Mouse (Mus musculus) heart, adult 8-10 months (tissue): ENCODE results near the gene Abhd2. TPM values are rescaled to one million over a fixed set of nuclear protein-coding genes. Genes with fewer than 3 reads are reported as not detected.

ENCODE experiments used
- DNase-seq: peaks from one replicate; pipeline ENCODE4 v3.0.0; 2022; ENCODE audit warnings: low spot score
- total RNA-seq, 4 experiments: library from RNA; stranded (reverse); gene quantifications; 2 replicates each; pipeline ENCODE4 v1.2.4; 2022

Gene Abhd2
- total RNA-seq, 4 experiments from 2014 or later: 25.5 to 43.7 (median 29.9) TPM

DNA sequence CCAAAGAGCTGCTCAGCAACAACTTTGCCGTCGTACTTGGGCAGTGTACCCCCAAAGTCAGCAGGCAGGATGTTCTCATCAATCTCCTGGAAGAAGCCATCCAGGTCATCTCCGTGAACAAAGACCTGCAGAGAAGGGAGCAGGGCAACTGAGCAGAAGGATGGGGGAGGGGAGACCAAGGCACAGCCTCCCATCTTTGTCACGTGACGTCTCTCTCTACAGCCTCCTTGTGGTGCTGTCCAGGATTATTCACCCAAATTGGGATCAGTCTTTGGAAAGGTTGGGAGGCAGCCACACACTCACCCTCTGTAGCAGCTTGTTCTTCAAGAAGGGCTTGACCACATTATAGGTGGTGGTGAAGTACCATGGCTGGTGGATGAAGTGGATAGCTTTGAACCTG, 102.6 kb downstream of the Abhd2 start:
- no peak for DNase-seq

DNA sequence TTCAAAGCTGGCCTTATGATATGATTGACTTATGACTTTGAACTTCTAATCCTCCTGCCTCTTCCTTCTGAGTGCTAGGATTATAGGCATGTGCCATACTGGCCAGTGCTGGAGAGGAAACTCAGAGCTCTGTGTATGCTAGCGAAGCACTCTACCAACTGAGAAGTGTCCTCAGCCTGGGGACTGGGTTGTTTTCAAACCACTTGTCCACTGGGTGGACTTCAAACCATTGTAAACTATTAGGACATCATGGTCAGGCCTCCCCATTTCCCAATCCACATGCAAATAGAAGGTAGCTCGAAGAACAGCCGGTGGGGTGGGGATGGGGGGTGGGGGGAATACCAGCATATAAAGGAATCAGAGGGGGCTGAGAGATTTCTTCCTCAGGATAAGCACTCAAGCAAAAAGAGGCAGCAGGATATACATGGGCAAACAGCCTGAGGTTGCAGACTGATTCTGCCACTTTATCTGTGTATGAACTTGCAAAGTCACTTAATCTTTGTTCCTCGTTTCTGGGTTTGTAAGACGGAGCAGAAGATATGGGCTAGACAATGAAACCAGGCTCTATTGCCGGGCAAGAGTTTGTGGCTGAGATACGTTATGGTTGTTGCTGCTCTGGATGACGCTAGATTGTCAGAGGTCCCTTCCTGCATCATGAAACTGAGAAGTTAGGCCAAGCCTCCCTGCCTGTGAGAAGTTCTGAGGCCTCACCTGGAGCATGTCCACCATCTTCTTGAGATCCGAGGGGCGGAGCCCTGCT, 103.7 kb downstream of the Abhd2 start:
- no peak for DNase-seq

DNA sequence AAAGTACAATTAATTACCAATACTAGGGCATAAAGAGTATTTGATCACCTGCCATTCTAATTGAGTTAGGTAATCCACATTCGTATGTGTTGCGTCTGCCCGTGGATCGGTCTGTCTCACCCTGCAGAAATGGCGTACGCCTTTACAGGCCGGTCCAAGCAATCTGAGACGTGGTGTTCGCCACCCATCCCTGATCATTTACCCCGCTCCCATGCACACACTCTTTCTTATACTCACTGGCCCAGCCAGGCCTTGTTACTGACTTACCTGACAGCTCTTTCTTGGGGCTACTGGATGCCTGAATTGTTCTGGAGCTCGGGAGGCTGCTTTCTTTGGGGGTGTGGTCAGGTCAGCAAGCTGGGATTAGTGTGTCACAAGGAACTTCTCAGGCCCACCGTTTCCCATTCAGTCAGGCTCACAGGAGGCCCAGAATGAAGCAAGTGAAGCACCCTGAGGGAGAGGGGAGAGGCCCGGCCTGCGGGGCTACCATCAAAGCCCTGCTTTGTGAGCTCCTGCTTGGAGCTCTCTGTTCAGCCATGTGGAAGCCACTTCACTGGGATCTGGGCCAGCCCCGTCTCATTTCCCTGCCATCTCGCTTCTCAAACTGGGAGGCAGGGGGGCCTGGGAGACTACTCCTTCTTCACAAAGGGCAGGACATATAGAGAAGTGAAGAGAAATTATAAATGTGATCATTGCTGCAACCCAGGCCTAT, 113.6 kb downstream of the Abhd2 start, which contains the start of gene Rlbp1:
Rlbp1 (minus strand) TSS at position 627 of the 712 bp plus-strand sequence.
- no peak for DNase-seq

DNA sequence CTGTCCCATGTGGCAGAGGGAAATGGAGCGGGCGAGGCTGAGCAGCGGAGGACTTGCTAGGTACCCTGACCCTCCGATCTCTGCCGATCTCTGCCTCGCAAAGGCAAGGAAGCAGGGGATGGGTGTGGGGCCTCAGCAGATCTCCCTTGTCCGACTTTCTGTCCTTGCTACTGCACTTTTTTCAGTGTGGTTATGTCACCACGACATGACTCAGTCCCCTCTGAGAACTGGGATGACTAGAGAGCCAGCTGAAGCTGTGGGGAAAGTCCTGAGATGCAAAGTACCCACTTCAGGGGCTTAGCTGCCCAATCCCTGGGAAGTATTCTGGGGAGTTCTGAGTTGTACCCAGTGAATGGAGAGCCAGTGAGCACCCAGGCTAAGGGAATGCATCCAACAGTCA, 114.1 kb downstream of the Abhd2 start:
- no peak for DNase-seq

DNA sequence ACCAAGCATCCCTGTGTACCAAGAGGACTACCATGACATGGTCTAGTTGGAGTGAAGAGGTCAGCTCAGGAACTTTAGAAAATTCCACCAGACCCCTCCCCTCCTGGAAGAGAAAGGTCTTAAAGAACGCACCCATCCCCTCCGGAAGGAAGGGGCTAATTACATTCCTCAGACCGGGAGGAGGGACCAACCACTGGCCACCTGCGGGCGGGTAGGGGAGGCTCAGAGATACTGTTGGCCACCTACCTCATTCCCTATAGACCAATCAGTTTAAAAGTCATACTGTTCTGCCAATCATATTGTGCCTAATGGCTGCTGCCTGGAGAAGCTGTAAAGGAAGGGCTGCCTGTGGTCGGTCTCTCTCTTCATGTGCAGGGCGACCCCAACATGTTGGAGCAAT, 115.0 kb downstream of the Abhd2 start:
- DNase-seq: no peak

DNA sequence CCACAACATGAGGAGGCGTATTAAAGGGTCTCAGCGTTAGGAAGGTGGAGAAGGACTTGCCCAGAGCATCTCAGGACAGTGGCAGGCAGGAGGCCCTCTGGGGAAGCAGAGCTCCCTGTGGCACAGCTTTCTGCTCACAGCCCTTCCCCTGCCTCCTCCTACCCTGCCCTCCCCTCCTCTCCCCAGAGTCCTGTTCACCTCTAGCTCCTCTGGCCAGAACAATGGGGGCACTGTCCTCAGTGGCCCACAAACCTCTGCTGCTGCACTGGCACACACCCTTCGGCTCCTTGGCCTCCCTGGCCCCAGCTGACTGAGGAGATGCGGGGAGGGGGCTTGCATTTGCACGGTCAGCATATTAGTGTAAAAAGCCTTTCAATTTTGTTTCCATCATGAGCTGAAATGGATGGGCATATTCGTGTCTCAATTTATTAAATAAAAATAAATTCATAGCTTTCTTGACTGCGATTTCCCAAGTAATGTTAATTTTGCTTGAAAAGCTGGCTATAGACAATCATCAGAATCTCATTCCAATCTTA, 115.7 kb downstream of the Abhd2 start:
- no peak for DNase-seq

DNA sequence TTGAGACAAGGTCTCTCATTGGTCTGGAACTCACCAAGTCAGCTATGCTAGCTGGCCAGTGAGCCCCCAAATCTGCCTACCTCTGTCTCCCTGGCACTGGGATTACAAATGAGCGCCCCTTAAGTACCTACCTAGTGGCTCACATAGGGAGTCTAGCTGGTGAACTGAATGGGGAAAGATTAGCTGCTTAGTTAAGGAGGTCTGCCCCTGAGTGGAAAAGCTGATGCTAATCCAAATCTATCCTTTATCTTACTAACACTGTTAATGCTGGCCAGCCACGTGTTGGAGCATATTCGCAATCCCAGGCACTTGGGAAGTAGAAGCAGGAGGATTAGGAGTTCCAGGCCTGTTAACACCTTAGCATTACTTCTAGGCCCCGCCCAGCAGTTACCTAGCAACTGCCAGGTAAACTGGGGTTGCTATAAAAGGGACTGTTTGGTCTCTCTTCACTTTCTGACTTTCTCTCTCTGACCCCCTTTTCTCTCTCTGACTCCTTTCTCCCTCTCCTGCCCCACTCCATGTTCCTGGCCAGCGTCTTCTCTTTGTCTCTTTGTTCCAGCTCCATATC, 117.2 kb downstream of the Abhd2 start:
- no peak for DNase-seq

DNA sequence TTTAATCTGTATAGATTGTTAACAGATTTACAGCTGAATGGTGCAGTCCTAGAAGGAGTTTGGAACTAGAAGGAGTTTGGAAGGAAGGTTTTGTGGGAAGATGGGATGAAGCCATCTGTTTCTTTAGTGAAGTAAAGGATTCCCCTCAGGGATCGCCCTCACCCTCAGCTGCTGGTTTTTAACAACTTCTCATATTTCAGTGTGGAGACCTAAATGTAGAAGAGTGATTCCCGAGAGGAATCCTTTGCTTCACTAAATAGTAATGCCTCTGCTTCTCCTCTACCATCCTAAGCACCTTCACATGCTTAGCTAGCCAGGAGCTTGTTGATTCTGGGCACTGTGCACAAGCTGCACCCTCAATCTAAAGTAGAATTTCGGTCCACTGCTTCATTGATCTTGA, 118.5 kb downstream of the Abhd2 start:
- no peak for DNase-seq

DNA sequence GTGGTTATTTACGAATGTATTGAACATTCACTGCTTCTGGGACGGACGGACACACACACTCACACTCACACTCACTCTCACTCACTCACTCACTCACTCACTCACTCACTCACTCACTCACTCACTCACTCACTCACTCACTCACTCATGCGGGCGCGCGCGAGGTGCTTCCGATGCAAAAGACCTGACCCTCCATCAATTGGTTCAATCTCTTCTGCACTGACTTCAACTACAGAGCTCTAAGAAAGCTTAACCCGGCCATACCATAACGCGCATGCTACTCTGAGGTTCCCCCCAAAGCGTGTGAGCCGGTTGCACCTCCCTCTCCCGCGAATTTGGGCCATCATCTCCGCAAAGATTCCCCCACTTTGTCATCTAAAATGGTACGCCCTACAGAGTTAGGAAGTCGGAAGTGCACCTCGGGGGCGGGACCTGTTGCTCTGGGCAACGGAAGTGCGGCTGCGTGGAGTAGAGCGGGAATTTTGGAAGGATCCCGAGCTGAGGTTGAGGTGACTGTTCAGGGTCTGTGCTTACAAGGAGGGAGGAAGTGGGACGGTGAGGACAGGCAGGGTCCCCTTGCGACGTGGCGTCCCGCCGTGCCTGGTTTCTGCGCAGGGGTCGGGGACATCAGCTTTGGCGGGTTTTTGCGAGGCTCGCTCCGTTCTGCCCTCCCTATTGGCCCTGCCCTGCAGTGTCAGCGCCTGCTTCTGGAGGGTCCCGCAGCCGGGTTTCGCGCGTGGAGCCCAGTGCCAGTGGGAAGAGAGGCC, 119.1 kb downstream of the Abhd2 start, which contains the start of gene Fanci:
Fanci (plus strand) TSS at position 47 of the 767 bp plus-strand sequence.
- peak; percentile 91 for DNase-seq

DNA sequence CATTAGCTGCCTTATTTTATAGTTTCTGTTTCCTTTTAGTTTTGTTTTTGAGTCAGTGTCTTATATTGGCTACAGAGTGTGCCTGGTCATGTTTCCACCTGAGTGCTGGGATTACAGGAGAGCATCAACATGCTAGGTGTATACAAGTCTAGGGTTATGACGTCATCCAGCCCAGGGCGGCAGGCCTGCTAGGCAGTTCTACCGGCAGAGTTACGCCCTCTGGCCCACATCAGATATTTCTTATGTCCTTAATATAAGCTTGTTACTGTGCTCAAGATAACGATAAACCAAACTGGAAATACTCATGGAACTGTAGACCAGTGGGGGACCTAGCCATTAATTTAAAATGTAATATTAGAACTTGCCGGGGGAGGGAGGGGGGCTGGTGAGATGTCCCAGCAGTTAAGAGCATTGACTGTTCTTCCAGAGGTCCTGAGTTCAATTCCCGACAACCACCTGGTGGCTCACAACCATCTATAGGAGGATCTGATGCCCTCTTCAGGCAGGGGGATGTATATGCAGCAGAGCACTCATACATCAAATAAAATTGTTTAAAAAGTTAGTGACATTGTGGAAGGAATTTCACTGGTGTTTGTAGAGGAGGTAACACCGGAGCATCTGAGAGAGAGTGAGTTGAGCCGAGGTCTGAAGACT, 120.0 kb downstream of the Abhd2 start:
- no peak for DNase-seq

DNA sequence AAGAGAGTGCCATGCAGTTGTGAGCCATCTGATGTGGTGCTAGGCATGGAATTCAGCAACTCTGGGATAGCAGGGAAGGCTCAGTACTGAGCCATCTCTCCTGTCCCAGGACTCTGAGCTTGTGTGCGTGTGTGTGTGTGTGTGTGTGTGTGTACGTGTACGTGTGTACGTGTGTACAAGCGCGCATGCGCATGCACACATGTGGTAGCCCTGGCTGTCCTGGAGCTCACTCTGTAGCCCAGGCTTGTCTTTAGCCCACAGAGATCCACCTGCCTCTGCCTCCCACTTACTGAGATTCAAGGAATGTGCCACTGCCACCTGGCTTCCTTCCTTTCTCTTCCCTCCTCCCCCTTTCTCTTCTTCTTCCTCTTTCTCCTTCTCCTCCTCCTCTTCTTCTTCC, 120.9 kb downstream of the Abhd2 start:
- DNase-seq: no peak

DNA sequence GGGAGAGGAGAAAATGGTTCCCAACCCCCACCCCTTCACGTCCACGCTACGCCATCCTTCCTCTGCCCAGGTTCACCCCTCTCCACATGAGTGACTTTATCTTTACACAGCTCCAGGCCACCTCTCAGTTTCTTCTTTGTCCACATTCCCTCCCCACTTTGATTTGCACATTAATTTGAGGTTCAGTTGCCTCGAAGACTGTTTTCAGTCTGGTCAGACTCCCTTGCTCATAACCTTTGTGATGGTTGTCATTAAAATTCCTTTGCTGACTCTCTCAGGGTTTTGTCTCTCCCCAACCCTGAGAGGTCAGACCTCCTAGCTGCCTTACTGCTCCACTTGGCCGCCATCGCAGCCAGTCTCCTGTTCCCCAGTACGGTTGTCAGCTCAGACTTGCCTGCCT, 121.7 kb downstream of the Abhd2 start:
- no peak for DNase-seq

DNA sequence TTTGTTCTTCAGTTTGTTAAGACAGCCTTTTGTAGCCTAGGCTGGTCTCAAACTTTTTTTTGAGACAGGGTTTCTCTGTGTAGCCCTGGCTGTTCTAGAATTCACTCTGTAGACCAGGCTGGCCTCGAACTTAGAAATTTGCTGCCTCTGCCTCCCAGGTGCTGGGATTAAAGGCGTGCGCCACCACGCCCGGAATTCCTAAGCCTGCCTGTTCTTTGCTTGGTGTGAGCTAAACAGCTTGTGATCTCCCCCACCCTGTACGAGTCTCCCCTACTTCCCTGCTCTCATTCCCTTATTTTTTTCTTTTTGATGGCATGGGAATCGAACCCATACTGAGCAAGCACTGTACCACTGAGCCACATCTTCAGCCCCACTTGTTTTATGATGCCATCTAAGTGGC, 122.2 kb downstream of the Abhd2 start:
- no peak for DNase-seq

DNA sequence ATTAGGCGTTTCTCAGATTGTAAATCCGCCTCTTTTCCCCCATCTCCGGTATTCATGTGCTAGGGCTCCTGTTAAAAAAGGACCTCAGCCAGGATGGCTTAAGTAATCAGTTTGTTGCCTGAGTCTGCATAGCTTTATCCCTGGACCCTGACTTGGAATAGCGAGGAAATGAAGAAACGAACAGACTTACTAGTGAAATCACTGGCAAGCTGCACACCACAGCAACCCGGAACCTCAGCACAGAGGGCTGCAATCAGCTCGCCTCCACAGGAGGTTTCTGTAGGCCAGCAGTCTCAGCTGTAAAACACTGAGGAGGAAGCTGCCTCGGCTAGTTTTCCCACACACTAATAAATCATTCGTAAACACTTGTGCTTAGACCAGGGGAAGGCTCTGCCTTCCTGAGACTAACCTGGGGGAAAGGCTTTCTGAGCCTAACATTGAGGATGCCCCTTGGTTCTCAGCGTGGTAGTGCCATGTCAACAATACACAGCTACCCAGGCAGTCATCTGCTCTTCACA, 124.5 kb downstream of the Abhd2 start:
- DNase-seq: no peak

DNA sequence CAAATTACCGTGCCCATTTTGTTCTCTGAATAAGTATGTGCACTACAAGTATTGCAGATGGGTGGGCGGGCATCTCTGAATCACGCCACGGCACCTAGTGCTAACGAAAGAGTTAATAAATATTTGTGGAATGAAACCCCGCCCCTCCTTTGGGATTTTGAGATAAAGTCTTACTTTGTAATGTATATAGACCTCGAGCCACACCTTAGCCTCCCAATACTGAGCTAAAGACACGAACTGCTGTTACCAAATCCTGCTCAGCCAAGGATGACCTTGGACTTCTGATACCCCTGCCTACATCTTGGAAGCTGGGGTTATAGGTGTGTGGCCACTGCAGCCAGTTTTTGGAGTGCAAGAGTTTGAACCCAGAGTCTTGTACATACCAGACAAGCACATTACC, 125.4 kb downstream of the Abhd2 start:
- no peak for DNase-seq

DNA sequence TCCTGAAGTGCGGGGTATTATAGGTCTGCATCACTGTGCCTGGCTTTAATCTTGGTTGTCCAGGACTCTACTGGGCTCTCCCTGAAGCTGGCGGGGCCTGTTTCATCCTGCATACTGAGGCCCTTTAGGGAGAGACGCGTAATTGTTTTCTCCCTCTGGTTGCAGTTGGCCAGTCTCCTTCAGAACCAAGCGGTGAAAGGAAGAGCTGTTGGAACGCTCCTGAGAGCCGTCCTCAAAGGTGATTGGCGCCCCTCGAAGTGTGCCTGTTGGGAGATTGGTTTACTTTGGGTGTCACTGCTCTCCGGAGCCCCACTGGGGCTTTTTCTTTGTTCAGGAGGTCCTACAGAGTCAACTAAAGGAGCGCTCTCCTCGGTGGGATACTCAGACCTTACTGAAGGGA, 126.0 kb downstream of the Abhd2 start:
- no peak for DNase-seq

DNA sequence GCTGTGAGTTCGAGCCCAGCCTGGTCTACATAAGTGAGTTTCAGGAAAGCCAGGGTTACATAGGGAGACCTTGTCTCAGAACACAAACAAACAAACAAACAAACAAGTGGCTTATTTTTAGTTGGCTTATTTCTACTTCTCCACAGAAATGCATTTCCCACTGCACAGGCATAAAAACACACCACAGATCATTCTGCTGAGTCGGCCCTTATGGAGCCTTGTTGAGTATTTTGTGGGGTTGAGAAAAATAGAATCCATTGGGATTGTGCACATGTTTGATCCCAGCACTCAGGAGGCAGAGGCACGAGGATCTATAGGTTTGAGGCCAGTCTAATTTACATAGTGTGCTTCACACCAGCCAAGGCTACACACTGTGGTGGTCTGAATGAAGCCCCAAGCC, 127.3 kb downstream of the Abhd2 start:
- DNase-seq: no peak

DNA sequence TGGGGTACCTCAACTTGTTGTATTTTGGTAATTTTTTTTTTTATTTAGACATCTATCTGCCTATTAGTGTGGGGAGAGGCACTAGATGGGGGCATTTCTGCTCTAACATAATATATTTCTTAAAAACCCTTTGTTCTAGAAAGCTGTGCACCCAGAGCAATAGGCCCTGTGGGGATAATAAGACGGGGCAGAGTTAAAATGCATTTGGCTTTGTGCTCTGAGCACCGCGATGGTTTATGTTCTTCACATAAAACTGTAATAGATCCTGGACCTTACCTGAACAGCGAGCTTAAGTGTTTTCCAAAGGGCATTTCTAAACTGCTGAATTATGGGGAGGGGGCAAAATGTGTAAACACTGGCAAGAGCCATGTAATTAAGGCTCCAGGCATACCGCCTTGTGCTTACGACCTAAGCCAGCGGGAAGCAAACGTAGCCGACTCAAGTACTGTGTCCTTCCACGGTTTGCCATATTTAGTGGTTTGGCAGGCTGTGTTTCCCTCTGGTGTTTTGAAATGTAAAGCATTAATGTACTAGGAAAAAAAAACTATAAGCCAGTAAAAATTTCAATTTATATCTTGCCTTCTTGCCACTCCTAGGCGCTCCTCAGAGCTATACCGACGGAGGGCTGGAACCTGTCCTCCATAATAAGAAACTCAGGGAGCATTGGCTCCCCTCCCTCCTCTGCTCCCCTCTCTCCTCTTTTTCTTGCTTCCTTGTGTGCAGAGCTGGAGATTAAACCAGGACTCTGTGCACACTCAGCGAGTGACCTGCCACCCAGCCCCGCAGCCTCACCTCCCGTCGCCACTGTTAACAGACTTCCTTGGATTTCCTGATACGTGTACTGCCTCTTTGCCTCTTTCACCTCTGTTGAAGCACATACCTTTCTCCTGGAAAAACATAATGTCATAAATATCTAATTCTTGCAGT, 141.7 kb downstream of the Abhd2 start:
- DNase-seq: no peak
